Mouse (Mus musculus) heart, embryonic 16.5 days (tissue): ENCODE results near the gene Prdm13. TPM values are rescaled to one million over a fixed set of nuclear protein-coding genes. Genes with fewer than 3 reads are reported as not detected.

ENCODE experiments used
- ATAC-seq: fragments of 200-750 bp; cut with Nextera tagmentation; replicated peaks from 2 replicates; pipeline ENCODE4 v1.8.0; 2017; ENCODE audit warnings: moderate number of reproducible peaks; ENCODE audit not compliant: insufficient read depth, low FRiP score; ENCODE audit errors: extremely low read depth
- H3K27ac ChIP-seq: fragments of 300-500 bp; sonication (generic); 2 replicates; pipeline ENCODE4 v1.5.1; 2014; ENCODE audit warnings: mild to moderate bottlenecking, low read length, control low read depth, moderate library complexity
- H3K27me3 ChIP-seq: fragments of 300-500 bp; sonication (generic); 2 replicates; pipeline ENCODE4 v1.6.1; 2014; ENCODE audit warnings: low read length, mixed read lengths; ENCODE audit not compliant: control insufficient read depth, insufficient read depth
- H3K36me3 ChIP-seq: fragments of 300-500 bp; sonication (generic); 2 replicates; pipeline ENCODE4 v1.6.1; 2014; ENCODE audit not compliant: control insufficient read depth, insufficient read depth
- H3K4me1 ChIP-seq: fragments of 300-500 bp; sonication (generic); 2 replicates; pipeline ENCODE4 v1.6.1; 2014; ENCODE audit warnings: low read length, mixed read lengths; ENCODE audit not compliant: control insufficient read depth, insufficient read depth
- H3K4me2 ChIP-seq: fragments of 300-500 bp; sonication (generic); 2 replicates; pipeline ENCODE4 v1.6.1; 2014; ENCODE audit warnings: low read depth, mild to moderate bottlenecking, control low read depth, low read length
- H3K4me3 ChIP-seq: fragments of 300-500 bp; sonication (generic); 2 replicates; pipeline ENCODE4 v1.5.1; 2014; ENCODE audit warnings: mild to moderate bottlenecking, control low read depth, low read length
- H3K9ac ChIP-seq: fragments of 300-500 bp; sonication (generic); 2 replicates; pipeline ENCODE4 v1.6.1; 2014; ENCODE audit warnings: low read length, control low read depth
- H3K9me3 ChIP-seq: fragments of 300-500 bp; sonication (generic); replicated peaks from 2 replicates; pipeline ENCODE4 v1.6.1; 2016; ENCODE audit warnings: low read length; ENCODE audit not compliant: control insufficient read depth
- WGBS: fragments of 180-500 bp; shearing (Covaris S2); extraction: QIAGEN DNeasy Blood & Tissue Kit; methylation state at CpG from one replicate; pipeline ENCODE4 v1.1.7; 2014; 5-methylcytosine and 5-hydroxymethylcytosine counted together
- polyA plus RNA-seq: library from polyadenylated mRNA; unstranded; fragments of >200 nt; fragmentation: Nextera tagmentation; extraction: Ambion mirVana; gene quantifications from 2 replicates; pipeline ENCODE4 v1.2.1, GENCODE M21; 2015

Gene Prdm13
- polyA plus RNA-seq, 1 experiment from 2014 or later: not detected

GRCm38 (mm10) chr4:21628367-21629274, 57.1 kb downstream of the Prdm13 start:
- Histone ChIP-seq H3K9ac (no peak overlapping the region), H3K36me3 (no peaks in the 10 kb centered on the region), H3K9me3 (no peaks in the 10 kb centered on the region), H3K4me1 (no peaks in the 10 kb centered on the region), H3K27me3 (no peaks in the 10 kb centered on the region), H3K4me2 (no peak overlapping the region), H3K4me3 (no peak overlapping the region), H3K27ac (no peak overlapping the region)
- whole genome bisulfite sequencing: 44% methylated on average over 3 of the region's 3 CpGs
- ATAC-seq: no peak

Other genes starting within 250 kb of the Prdm13 start
- gene Ccnc, start 41.7 kb upstream of the Prdm13 start, polyA plus RNA-seq: 24.6 and 29.2 TPM in 2 replicates
- gene Usp45, start 81.2 kb upstream of the Prdm13 start, polyA plus RNA-seq: 6.2 and 6.4 TPM in 2 replicates
- 17.4 and 19.7 TPM in 2 replicates for gene Tstd3, start 81.2 kb upstream of the Prdm13 start, polyA plus RNA-seq
- gene Pnisr, start 161.6 kb upstream of the Prdm13 start, polyA plus RNA-seq: 77.0 and 79.7 TPM in 2 replicates
- 22.6 and 22.7 TPM in 2 replicates for gene Coq3, start 193.7 kb upstream of the Prdm13 start, polyA plus RNA-seq
- gene Faxc, start 245.4 kb upstream of the Prdm13 start, polyA plus RNA-seq: 1.3 and 1.6 TPM in 2 replicates